Mouse (Mus musculus) T-helper 1 cell (primary cell): Measurements from ENCODE around the gene Tnn.

ENCODE experiments used
- in situ Hi-C: fragments of 300-600 bp; cut with MboI, MseI; formaldehyde crosslinking; loops from one replicate; pipeline ENCODE4 v1.15.1; 2025; ENCODE audit warnings: high pct_unique_total_duplicates

Tnn gene

DNA sequence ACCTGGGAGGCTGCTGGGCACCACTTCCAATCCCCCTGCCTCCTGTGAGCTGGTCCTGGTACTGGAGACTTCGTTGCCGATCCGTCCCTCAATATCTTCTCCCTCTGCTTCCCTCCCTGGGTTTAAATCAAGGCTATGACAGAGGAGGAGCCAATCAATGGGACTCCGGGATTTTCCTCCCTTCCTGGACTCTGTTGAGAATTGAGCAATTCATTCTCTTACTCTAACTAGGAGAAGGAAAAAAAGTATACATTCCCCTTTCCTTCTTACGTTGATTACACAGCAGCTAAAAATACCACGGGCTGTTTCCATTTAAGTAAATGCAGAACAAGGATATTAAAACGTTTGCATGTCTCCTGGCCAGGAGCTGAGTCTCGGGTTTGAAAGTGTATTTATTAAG lies at the start of gene Tnn:
TSS of gene Tnn (minus strand) at position 101 of the 400 bp plus-strand sequence.
- in situ Hi-C loops, result no loop called here

GRCm38 (mm10) chr1:160195337-160195663 lies 41.9 kb upstream of the Tnn start:
- in situ Hi-C loops, result loop anchor here (10.0 kb wide), 1 partner anchor 170 kb away; no protein-coding TSS in a partner anchor

GRCm38 (mm10) chr1:160194529-160195336 lies 41.4 kb upstream of the Tnn start, which contains the start of gene Mrps14:
Gene Mrps14 (plus strand): TSS chr1:160195215.
- in situ Hi-C loops, result loop anchor here (10.0 kb wide), 1 partner anchor 170 kb away; no protein-coding TSS in a partner anchor

GRCm38 (mm10) chr1:160184506-160184905 lies 31.1 kb upstream of the Tnn start:
- in situ Hi-C loops, result no loop called here

DNA sequence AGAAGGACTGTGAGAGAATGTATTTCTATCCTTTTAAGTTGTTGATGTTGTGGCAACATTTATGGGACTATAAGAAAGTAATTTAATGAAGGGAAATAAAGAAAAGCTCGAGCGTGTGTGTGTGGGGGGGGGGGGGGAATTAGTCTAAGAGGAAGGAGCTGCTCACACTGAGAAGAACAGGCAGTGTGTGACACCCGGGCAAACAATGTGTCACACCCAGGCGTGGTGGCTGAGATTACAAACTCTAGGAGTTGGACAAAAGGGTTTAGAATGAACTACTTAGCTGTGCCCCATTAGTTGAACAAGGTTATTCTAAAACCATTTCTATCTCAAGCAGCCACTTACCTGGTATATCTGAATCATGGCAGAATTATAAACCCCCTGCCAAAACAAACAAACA lies 27.8 kb upstream of the Tnn start:
- in situ Hi-C loops, result no loop called here

DNA sequence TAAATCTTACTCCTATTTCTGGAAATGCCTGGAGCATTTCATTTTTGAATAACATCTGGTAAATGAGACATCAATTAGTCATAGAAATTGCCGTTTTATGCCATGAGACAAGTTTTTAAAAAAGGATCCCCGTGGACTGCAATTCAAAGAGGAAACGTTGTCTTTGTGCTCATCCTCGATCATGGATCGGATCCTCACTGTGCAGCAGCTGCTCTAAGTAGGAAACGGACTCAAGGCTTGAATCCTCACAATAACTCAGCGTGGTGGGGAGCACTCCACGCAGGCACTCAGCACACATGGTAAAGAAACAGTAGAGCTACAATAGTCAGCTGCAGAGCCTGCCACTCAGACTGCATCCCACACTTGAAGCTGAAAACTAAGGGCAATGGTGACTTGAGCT lies 23.5 kb upstream of the Tnn start:
- in situ Hi-C loops, result no loop called here

DNA sequence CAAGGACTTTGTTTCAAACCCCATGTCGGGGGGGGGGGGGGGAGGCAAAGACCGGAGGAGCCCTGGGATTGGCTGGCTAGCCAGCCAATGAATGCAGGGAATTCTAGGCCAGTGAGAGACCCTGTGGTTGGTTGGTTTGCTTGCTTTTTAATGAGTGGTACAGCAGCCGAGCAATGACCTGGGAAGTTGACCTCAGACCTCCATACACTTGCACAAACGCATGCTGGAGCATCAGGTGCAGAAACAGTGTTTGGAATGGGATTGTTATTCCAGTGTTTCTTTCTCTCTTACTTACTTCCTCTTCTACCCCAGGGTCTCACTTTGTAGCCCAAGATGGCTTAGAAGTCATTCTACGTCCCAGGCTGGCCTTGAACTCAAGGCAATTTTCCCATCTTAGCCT lies 13.2 kb upstream of the Tnn start:
- in situ Hi-C loops, result no loop called here

GRCm38 (mm10) chr1:160158190-160158589 lies 4.8 kb upstream of the Tnn start:
- in situ Hi-C loops, result no loop called here

GRCm38 (mm10) chr1:160150726-160151125 lies 2.7 kb downstream of the Tnn start:
- in situ Hi-C loops, result no loop called here

- in situ Hi-C loops, result no loop called here
Measured at GRCm38 (mm10) chr1:160149291-160149906, 4.0 kb downstream of the Tnn start.

DNA sequence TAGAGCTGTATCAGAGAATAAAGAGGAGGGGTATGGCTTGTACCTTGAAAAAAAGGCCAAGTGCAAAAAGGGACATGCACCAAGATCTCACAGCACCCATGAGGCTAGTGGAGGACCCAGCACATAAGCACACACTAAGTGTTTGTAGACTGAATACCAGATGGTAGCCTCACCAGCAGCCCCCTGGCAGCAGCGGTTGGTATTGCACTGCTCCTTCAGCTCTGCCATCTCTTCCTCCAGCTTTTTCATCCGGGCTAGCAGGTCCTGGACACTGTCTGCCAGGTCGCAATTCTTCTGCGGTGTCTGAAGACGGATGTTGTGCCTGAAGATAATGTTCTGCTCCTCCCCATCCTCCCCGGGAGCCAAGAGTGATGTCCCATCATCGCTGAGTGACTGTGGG lies 6.1 kb downstream of the Tnn start:
- in situ Hi-C loops, result no loop called here

DNA sequence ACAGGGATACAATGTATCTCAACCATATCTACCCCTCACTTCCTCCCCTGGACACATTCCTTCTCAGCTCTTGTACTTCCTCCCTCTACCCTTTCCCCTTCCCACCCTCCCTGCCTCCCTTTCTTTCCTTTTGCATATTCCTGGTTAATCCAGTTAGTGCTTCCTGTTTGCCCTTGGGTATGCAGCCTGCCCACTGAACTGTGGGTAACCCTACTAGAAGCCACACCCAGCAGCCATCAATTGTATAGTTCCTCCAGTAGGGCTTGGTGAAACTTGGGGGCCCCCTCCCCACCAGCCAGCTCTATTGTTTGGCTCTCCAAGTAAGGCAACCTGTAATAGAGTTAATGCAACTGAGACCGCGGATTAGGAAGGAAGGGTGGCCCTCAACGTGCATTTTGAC lies 7.8 kb downstream of the Tnn start:
- in situ Hi-C loops, result no loop called here

GRCm38 (mm10) chr1:160144343-160144742 lies 9.0 kb downstream of the Tnn start:
- in situ Hi-C loops, result no loop called here

DNA sequence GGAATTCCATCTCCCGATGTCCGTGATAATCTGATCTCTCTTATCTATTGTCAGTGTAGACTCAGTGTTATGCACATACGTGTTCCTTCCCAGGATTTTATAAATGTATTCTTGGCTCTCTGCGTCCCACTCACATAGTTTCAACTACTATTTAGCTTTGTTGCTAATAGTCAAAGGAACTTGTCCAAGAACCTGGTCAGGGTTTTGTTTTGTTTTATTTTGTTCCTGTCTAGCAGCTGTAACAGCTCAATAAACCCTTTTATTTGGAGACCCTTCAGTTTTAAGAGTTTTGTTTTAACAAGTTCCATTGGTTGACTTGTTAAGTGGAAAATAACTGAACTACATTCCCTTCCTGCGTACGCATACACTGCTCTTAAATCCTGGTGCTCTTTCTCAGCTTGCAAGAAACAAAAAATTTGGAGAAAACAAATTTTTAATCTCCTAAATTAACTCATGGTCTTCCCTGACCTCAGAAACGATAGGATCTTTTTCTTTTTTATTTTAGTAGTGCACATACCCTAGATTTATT lies 17.0 kb downstream of the Tnn start:
- in situ Hi-C loops, result no loop called here

DNA sequence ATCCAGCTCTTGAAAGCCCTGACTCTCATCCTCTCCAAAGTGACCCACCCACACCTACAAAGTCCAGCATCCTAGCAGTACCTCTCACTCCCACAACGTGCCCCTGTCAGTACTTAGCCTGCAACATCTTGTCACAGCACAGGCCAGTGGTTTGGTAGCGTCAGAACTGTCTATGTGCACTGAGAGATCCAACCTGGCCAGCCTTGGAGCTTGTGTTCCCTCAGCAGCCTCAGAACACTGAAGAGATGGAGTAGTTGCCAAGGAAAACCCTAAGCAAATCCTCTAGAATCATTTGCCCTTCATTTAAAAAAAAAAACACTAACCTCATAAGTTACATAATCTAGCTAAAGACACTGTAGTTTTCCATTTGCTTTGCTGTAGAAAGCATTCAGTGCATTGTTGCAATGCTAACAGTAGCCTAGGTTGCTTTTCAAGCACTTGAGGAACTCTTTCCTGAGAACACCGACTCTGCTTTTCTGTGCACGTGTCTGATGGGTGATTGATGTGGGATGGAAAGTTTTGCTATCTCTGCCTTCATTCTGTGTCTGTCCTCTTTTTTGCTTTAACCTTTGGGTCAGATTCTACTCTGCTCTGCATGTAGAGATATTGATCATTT lies 19.8 kb downstream of the Tnn start:
- in situ Hi-C loops, result no loop called here

DNA sequence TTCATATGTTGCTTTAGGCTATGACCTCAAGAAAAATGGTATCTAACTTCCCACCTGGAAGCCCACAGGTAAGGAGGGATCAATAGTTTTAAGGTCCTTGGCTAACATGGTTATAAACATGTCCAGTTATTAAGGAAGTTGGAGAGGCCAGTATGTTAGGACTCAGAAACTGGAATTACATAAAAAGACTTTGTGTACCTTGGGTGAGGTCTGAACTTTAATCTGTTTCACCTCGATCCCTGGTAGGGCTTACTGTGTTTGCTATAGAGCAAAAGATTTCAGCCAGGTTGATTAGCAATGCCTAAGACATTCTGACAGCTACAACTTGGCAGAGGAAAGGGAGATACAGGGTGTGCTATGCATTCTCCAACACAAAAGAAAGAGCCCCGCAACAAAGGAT lies 29.4 kb downstream of the Tnn start:
- in situ Hi-C loops, result no loop called here

DNA sequence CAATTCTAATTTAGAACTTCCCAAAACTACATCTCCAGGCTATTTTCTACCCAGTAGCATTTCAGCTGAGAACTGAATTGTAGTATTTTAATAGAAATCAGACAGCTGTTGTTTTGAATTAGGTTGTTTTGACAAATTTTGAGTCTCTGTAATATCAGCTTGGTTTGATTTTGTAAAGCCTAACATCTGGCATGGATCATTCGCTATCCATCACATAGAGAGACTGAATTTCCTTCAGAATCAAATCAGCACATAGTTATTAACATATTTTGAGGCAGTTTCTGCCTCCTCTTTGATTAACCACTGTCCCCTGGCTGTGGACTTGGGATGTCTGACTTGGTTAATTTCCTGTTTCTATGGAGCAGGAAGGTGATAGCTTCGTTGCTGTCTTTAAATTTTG lies 44.8 kb downstream of the Tnn start:
- in situ Hi-C loops, result no loop called here

- in situ Hi-C loops, result no loop called here
Measured at GRCm38 (mm10) chr1:160105426-160105825, 48.0 kb downstream of the Tnn start.

- in situ Hi-C loops, result no loop called here
Measured at GRCm38 (mm10) chr1:160100996-160101395, 52.4 kb downstream of the Tnn start.

DNA sequence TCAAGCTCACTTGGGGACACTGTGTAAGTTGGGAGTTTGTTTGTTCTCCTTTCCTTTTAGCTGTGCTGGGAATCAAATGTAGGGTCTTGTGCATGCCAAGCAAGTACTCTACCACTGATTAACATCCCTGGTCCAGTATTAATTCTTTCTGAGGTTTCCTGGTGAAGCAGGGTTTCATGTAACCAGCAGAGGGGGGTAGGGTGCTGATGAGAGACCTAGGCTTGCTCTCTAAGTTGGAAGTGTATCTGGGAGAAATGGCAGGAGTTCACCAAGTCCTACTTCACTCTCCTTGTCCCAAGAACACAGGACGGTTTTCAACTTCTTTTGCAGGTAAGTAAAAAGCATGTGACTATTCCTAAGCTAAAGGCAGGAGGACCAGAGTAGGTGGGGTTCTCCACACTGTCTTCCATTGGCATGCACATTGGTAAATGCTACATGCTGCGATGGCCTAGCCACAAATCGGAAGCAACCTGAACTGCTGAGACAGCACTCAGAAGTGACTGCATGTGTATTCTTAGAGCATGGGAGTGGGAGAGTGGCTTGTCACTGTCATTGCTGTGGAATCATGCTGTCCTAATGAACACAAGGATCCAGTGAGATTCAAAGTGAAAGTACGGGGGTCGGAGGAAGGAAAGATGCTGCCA lies 53.6 kb downstream of the Tnn start:
- in situ Hi-C loops, result no loop called here

- in situ Hi-C loops, result loop anchor here (5.0 to 10.0 kb wide), 2 partner anchors 412 to 689 kb away; no protein-coding TSS in a partner anchor
Measured at GRCm38 (mm10) chr1:160086651-160087050, 66.7 kb downstream of the Tnn start.

GRCm38 (mm10) chr1:160084239-160084638 lies 69.1 kb downstream of the Tnn start:
- in situ Hi-C loops, result loop anchor here (10.0 kb wide), 1 partner anchor 409 kb away; no protein-coding TSS in a partner anchor
